Mouse (Mus musculus) retina, embryonic 14.5 days (tissue): ENCODE results near the gene Gm21996.
"Not testable (repeated sequence)": the region's sequence is repeated elsewhere in the genome, so short reads cannot be mapped to it uniquely, and the experiment has no call there.

Experiments used
- DNase-seq: peaks from one replicate; pipeline ENCODE4 v3.0.0-alpha.2; 2015; ENCODE audit warnings: low spot score

The Gm21996 gene

GRCm38 (mm10) chrY:89745432-89745831, at the start of gene Gm21996:
Gene Gm21996, minus strand, starts transcription at chrY:89745532.
- DNase-seq = not testable (repeated sequence)
